Mouse (Mus musculus) stomach, embryonic 14.5 days (tissue): ENCODE measurements around the gene Snapc3. TPM values are rescaled to one million over a fixed set of nuclear protein-coding genes. Genes with fewer than 3 reads are reported as not detected.
A peak's percentile ranks its signal among the peaks of the same experiment; 100 is the strongest.
"Not testable (repeated sequence)": the region's sequence is repeated elsewhere in the genome, so short reads cannot be mapped to it uniquely, and the experiment has no call there.

Source experiments
- ATAC-seq: fragments of 200-750 bp; cut with Nextera tagmentation; 2 replicates; pipeline ENCODE4 v1.8.0; 2017; ENCODE audit warnings: low read depth, moderate TSS enrichment; ENCODE audit not compliant: insufficient number of reproducible peaks, insufficient read depth, low FRiP score
- H3K27ac ChIP-seq: fragments of 300-500 bp; sonication (generic); 2 replicates; pipeline ENCODE4 v1.5.1; 2014; ENCODE audit warnings: mild to moderate bottlenecking, low read length, moderate library complexity, mixed read lengths
- H3K27me3 ChIP-seq: fragments of 300-500 bp; sonication (generic); 2 replicates; pipeline ENCODE4 v1.6.1; 2014; ENCODE audit warnings: low read length, control low read depth, mixed read lengths; ENCODE audit not compliant: control insufficient read depth, insufficient read depth
- H3K36me3 ChIP-seq: fragments of 300-500 bp; sonication (generic); 2 replicates; pipeline ENCODE4 v1.6.1; 2014; ENCODE audit warnings: mild to moderate bottlenecking, control low read depth, low read length, moderate library complexity, mixed read lengths; ENCODE audit not compliant: control insufficient read depth, insufficient read depth
- H3K4me1 ChIP-seq: fragments of 300-500 bp; sonication (generic); 2 replicates; pipeline ENCODE4 v1.6.1; 2014; ENCODE audit warnings: low read length, control low read depth, mixed read lengths; ENCODE audit not compliant: control insufficient read depth, insufficient read depth
- H3K4me2 ChIP-seq: fragments of 300-500 bp; sonication (generic); replicated peaks from 2 replicates; pipeline ENCODE4 v1.6.1; 2014; ENCODE audit warnings: low read depth, low read length, control low read depth
- H3K4me3 ChIP-seq: fragments of 300-500 bp; sonication (generic); 2 replicates; pipeline ENCODE4 v1.5.1; 2014; ENCODE audit warnings: low read depth, low read length, control low read depth
- H3K9ac ChIP-seq: fragments of 300-500 bp; sonication (generic); replicated peaks from 2 replicates; pipeline ENCODE4 v1.6.1; 2014; ENCODE audit warnings: low read depth, mild to moderate bottlenecking, control low read depth, low read length, moderate library complexity, mixed read lengths
- H3K9me3 ChIP-seq: fragments of 300-500 bp; sonication (generic); 2 replicates; pipeline ENCODE4 v1.6.1; 2016; ENCODE audit warnings: low read depth, low read length, control low read depth; ENCODE audit not compliant: control insufficient read depth
- WGBS: fragments of 180-500 bp; shearing (Covaris S2); extraction: QIAGEN DNeasy Blood & Tissue Kit; methylation state at CpG from one replicate; pipeline ENCODE4 v1.1.7; 2014; 5-methylcytosine and 5-hydroxymethylcytosine counted together
- polyA plus RNA-seq: library from polyadenylated mRNA; unstranded; fragments of >200 nt; fragmentation: Nextera tagmentation; extraction: Ambion mirVana; gene quantifications from 2 replicates; pipeline ENCODE4 v1.2.1, GENCODE M21; 2014

Snapc3 gene
- polyA plus RNA-seq, 1 experiment from 2014 or later = 48.8 TPM

- WGBS = 44% methylated on average over 5 of the region's 5 CpGs
- no peak overlapping the region for H3K9ac ChIP-seq
Measured at GRCm38 (mm10) chr4:83489121-83489520, 71.6 kb downstream of the Snapc3 start.

GRCm38 (mm10) chr4:83493112-83493511 is 75.6 kb downstream of the Snapc3 start:
- Histone ChIP-seq H3K4me1 (no peaks in the 10 kb centered on the region), H3K9ac (no peak overlapping the region), H3K9me3 (no peaks in the 10 kb centered on the region), H3K4me3 (no peak overlapping the region), H3K27me3 (no peaks in the 10 kb centered on the region), H3K36me3 (no peaks in the 10 kb centered on the region), H3K27ac (no peak overlapping the region), H3K4me2 (no peak overlapping the region)
- WGBS = 93% methylated on average over 1 of the region's 1 CpGs
- no peak for ATAC-seq

More at GRCm38 (mm10) chr4:83489121-83489520, 71.6 kb downstream of the Snapc3 start:
- no peak for ATAC-seq
- no peaks in the 10 kb centered on the region for H3K27me3 ChIP-seq
- H3K36me3 ChIP-seq = 0 out of 2 replicates have a peak, but pooled peaks cover 5% of the 10 kb centered on the region
- H3K4me1 ChIP-seq = peaks cover 4% of the 10 kb centered on the region; the same call in 1 of the 2 replicates
- H3K4me3 ChIP-seq = no peak overlapping the region
- no peak overlapping the region for H3K27ac ChIP-seq
- no peak overlapping the region for H3K4me2 ChIP-seq
- H3K9me3 ChIP-seq = no peaks in the 10 kb centered on the region

GRCm38 (mm10) chr4:83497013-83497412 is 79.5 kb downstream of the Snapc3 start:
- H3K36me3 ChIP-seq, ATAC-seq, H3K27me3 ChIP-seq, H3K9ac ChIP-seq, H3K9me3 ChIP-seq, H3K27ac ChIP-seq, H3K4me2 ChIP-seq, H3K4me1 ChIP-seq, H3K4me3 ChIP-seq: not testable (repeated sequence)
- WGBS = 90% methylated on average over 5 of the region's 5 CpGs

GRCm38 (mm10) chr4:83500154-83501036 is 82.9 kb downstream of the Snapc3 start:
- Histone ChIP-seq H3K36me3 (no peaks in the 10 kb centered on the region), H3K27me3 (no peaks in the 10 kb centered on the region), H3K27ac (no peak overlapping the region), H3K4me1 (no peaks in the 10 kb centered on the region), H3K9ac (no peak overlapping the region), H3K4me3 (peak overlapping the region; percentile 11; the same call in 1 of the 2 replicates), H3K9me3 (no peaks in the 10 kb centered on the region), H3K4me2 (peak overlapping the region; percentile 37)
- no peak; the same call in 1 of the 2 replicates for ATAC-seq
- 11% methylated on average over 22 of the region's 22 CpGs for WGBS

- Histone ChIP-seq H3K4me3 (no peak overlapping the region; the same call in 1 of the 2 replicates), H3K36me3 (no peaks in the 10 kb centered on the region), H3K9ac (no peak overlapping the region), H3K27me3 (no peaks in the 10 kb centered on the region), H3K4me1 (no peaks in the 10 kb centered on the region), H3K27ac (no peak overlapping the region), H3K4me2 (peak overlapping the region; percentile 37), H3K9me3 (no peaks in the 10 kb centered on the region)
- 54% methylated on average over 7 of the region's 7 CpGs for WGBS
- ATAC-seq = no peak
Measured at GRCm38 (mm10) chr4:83501037-83501430, 83.5 kb downstream of the Snapc3 start.

- Histone ChIP-seq H3K27me3 (no peaks in the 10 kb centered on the region), H3K4me2 (no peak overlapping the region), H3K9me3 (no peaks in the 10 kb centered on the region), H3K4me3 (no peak overlapping the region), H3K4me1 (no peaks in the 10 kb centered on the region), H3K36me3 (no peaks in the 10 kb centered on the region), H3K9ac (no peak overlapping the region), H3K27ac (no peak overlapping the region)
- 51% methylated on average over 2 of the region's 2 CpGs for WGBS
- ATAC-seq = no peak
Measured at GRCm38 (mm10) chr4:83509600-83509999, 92.1 kb downstream of the Snapc3 start.

GRCm38 (mm10) chr4:83511083-83511482 is 93.6 kb downstream of the Snapc3 start:
- Histone ChIP-seq H3K36me3 (no peaks in the 10 kb centered on the region), H3K4me3 (no peak overlapping the region), H3K9ac (no peak overlapping the region), H3K27me3 (no peaks in the 10 kb centered on the region), H3K27ac (no peak overlapping the region), H3K9me3 (no peaks in the 10 kb centered on the region), H3K4me1 (no peaks in the 10 kb centered on the region), H3K4me2 (no peak overlapping the region)
- ATAC-seq = no peak
- WGBS = 62% methylated on average over 8 of the region's 8 CpGs

- H3K4me3 ChIP-seq = no peak overlapping the region
- H3K4me2 ChIP-seq = no peak overlapping the region
- ATAC-seq = no peak
- H3K9ac ChIP-seq = no peak overlapping the region
- no peaks in the 10 kb centered on the region for H3K9me3 ChIP-seq
- H3K36me3 ChIP-seq = no peaks in the 10 kb centered on the region
- H3K4me1 ChIP-seq = no peaks in the 10 kb centered on the region
- 84% methylated on average over 3 of the region's 3 CpGs for WGBS
- no peaks in the 10 kb centered on the region for H3K27me3 ChIP-seq
- H3K27ac ChIP-seq = no peak overlapping the region
Measured at GRCm38 (mm10) chr4:83512217-83512616, 94.7 kb downstream of the Snapc3 start.
